Mouse (Mus musculus) E14TG2a.4 (cell line): ENCODE data around the gene Cyp2u1.

Experiments
- H3K27me3 ChIP-seq: 2 replicates; pipeline ENCODE4 v1.6.1; 2014; ENCODE audit warnings: low read length, control low read depth; ENCODE audit not compliant: insufficient read depth
- H3K36me3 ChIP-seq: 2 replicates; pipeline ENCODE4 v1.6.1; 2014; ENCODE audit warnings: low read length, control low read depth; ENCODE audit not compliant: insufficient read depth
- H3K4me1 ChIP-seq: replicated peaks from 2 replicates; pipeline ENCODE4 v1.6.1; 2014; ENCODE audit warnings: low read depth, low read length, control low read depth
- H3K4me3 ChIP-seq: replicated peaks from 2 replicates; pipeline ENCODE4 v1.5.1; 2014; ENCODE audit warnings: mild to moderate bottlenecking, low read length
- H3K9me3 ChIP-seq: 2 replicates; pipeline ENCODE4 v1.6.1; 2014; ENCODE audit warnings: low read length, control low read depth
- CTCF ChIP-seq: conservative IDR thresholded peaks from 2 replicates; pipeline ENCODE4 v1.5.1; 2014; ENCODE audit warnings: low read length
- NANOG ChIP-seq: IDR thresholded peaks from 2 replicates; pipeline ENCODE4 v1.6.1; 2014; ENCODE audit warnings: borderline replicate concordance, low read length, mixed read lengths
- POU5F1 ChIP-seq: IDR thresholded peaks from 2 replicates; pipeline ENCODE4 v1.6.1; 2014; ENCODE audit warnings: low read length, borderline replicate concordance

Cyp2u1 gene

DNA sequence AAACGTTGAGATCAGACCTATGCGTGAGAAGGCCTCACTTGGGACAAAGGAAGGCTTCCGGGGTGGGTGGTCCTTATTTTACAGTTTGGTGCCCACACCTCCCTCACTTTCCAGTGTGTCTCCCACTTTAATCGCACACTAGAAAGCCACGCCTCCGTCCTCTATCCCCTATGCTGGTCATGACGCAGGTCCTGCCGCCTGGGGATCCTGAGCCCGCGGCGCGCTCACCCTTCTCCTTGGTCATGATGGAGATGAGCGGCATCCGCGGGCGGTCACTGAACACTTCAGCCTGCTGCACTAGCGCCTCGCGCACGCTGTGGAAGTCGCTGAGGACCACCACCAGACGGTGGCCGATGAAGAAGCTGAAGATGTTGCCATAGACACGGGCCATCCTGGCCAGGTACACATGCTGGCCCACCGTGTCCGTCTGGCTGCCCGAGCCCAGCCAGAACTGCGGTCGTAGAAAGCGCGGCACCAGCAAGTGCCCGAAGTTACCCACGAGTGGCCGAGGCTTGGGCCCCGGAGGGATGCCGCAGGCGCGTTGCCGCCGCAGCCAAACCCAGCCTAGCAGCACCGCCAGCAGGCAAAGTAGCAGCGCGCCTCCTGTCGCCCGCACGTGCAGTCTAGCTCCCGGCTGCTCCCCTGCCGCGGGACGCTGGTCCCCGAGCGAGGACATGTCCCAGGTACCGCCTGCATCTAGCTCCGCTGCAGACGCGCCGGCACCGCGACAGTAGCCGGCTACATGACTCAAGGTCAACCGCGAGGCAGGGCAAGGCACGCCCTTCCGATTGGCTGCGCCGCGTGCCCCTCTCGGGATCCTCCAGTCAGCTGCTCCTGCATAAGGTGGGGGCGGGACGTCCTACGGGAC is at the start of gene Cyp2u1:
Cyp2u1 (minus strand) TSS at position 776 of the 868 bp plus-strand sequence.
- no peaks in the 10 kb centered on the region for H3K36me3 ChIP-seq
- peaks cover 35% of the 10 kb centered on the region for H3K27me3 ChIP-seq
- H3K4me1 ChIP-seq, result peaks cover 18% of the 10 kb centered on the region
- H3K9me3 ChIP-seq, result peaks cover 6% of the 10 kb centered on the region
- peak within 1 kb of the TSS; percentile 91 for H3K4me3 ChIP-seq
- TF ChIP-seq NANOG (no peak), CTCF (no peak), POU5F1 (no peak)

- Histone ChIP-seq H3K36me3 (no peaks in the 10 kb centered on the region), H3K27me3 (no peaks in the 10 kb centered on the region), H3K4me1 (no peaks in the 10 kb centered on the region), H3K4me3 (no peak overlapping the region), H3K9me3 (no peaks in the 10 kb centered on the region)
- TF ChIP-seq NANOG (no peak), CTCF (no peak), POU5F1 (no peak)
Measured at GRCm38 (mm10) chr3:131350539-131350938, 47.5 kb upstream of the Cyp2u1 start.

- Histone ChIP-seq H3K27me3 (no peaks in the 10 kb centered on the region), H3K4me3 (no peak overlapping the region), H3K36me3 (no peaks in the 10 kb centered on the region), H3K4me1 (no peaks in the 10 kb centered on the region), H3K9me3 (no peaks in the 10 kb centered on the region)
- TF ChIP-seq NANOG (no peak), POU5F1 (no peak), CTCF (no peak)
Measured at GRCm38 (mm10) chr3:131349013-131349412, 46.0 kb upstream of the Cyp2u1 start.

DNA sequence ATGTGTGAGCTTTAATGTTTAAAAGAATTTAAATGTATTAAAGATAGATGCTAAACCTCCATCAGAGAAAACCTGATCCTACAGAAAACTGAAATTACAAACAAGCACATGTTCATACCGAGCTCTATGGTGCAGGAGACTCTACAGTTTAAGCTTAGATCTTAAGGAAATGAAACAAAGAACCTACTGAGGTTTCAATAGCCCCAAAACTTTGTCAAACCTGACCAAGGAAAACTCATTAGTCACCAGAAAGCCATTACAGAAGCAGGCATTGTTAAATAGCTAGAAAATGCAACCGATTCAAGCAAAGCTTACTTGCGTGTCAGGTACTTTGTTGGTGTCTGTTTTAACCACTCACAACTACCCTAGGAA is 45.5 kb upstream of the Cyp2u1 start:
- H3K27me3 ChIP-seq, result no peaks in the 10 kb centered on the region
- H3K9me3 ChIP-seq, result no peaks in the 10 kb centered on the region
- H3K36me3 ChIP-seq, result no peaks in the 10 kb centered on the region
- no peaks in the 10 kb centered on the region for H3K4me1 ChIP-seq
- no peak overlapping the region for H3K4me3 ChIP-seq
- TF ChIP-seq POU5F1, result no peak
- TF ChIP-seq CTCF, result no peak
- TF ChIP-seq NANOG, result no peak

DNA sequence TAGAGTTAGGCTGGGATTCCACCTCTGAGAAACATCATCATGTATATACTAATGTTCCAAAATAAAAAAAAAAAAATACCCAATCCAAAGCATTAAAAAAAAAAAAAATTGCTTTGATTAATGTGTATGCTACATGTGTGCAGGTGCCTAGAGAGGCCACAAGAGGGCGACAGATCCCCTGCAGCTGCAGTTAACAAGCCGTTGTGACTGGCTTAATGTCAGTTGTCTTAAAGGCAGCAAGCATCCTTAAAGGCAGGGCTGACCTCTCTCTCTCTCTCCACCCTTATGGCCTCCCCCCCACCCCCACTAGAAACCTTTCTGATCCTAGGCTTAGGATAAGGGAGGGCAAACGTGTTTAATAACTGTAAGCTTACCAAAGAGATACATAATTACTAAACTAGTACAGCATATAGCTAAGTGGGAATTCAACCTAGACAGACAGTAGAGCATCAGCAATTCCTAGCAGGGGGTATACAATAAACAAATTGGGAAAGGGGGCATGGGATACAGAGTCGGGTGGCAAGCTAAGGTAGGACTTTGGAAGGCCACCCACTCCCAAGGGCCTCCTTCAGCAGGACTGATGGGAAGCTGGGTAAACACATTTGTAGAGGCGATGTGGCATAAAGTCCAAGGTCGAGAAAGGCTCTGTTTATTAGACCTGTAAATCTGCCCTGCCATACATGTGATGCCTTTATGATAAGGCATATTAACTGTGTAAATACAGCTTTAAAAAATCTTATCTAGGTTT is 45.0 kb upstream of the Cyp2u1 start:
- no peaks in the 10 kb centered on the region for H3K27me3 ChIP-seq
- no peaks in the 10 kb centered on the region for H3K36me3 ChIP-seq
- TF ChIP-seq POU5F1, result no peak
- peak; percentile 98 for TF ChIP-seq CTCF
- no peaks in the 10 kb centered on the region for H3K9me3 ChIP-seq
- H3K4me3 ChIP-seq, result no peak overlapping the region
- H3K4me1 ChIP-seq, result no peaks in the 10 kb centered on the region

- Histone ChIP-seq H3K4me1 (peaks cover 7% of the 10 kb centered on the region), H3K9me3 (no peaks in the 10 kb centered on the region), H3K36me3 (no peaks in the 10 kb centered on the region), H3K4me3 (no peak overlapping the region), H3K27me3 (no peaks in the 10 kb centered on the region)
- TF ChIP-seq NANOG (no peak), POU5F1 (no peak), CTCF (no peak)
Measured at GRCm38 (mm10) chr3:131345903-131346302, 42.9 kb upstream of the Cyp2u1 start.

GRCm38 (mm10) chr3:131343311-131343710 is 40.3 kb upstream of the Cyp2u1 start:
- peaks cover 25% of the 10 kb centered on the region for H3K4me1 ChIP-seq
- H3K27me3 ChIP-seq, result no peaks in the 10 kb centered on the region
- H3K36me3 ChIP-seq, result no peaks in the 10 kb centered on the region
- TF ChIP-seq POU5F1 (no peak), CTCF (no peak), NANOG (no peak)
- H3K9me3 ChIP-seq, result peaks cover 6% of the 10 kb centered on the region; the same call in 1 of the 2 replicates
- H3K4me3 ChIP-seq, result no peak overlapping the region

GRCm38 (mm10) chr3:131340885-131341284 is 37.9 kb upstream of the Cyp2u1 start:
- Histone ChIP-seq H3K4me1 (peaks cover 25% of the 10 kb centered on the region), H3K36me3 (peaks cover 3% of the 10 kb centered on the region; the same call in 1 of the 2 replicates), H3K9me3 (peaks cover 26% of the 10 kb centered on the region), H3K27me3 (no peaks in the 10 kb centered on the region), H3K4me3 (no peak overlapping the region)
- TF ChIP-seq CTCF (no peak), POU5F1 (no peak), NANOG (no peak)
